Mouse (Mus musculus) gastrocnemius, adult 2 months (tissue): Measurements from ENCODE around the gene Sohlh2. TPM values are rescaled to one million over a fixed set of nuclear protein-coding genes. Genes with fewer than 3 reads are reported as not detected.

Source experiments
- DNase-seq: peaks from one replicate; pipeline ENCODE4 v3.0.0; 2022
- H3K27ac ChIP-seq: fragments of 200-600 bp; 2 replicates; pipeline ENCODE4 v1.8.1; 2022; ENCODE audit warnings: mild to moderate bottlenecking
- H3K4me3 ChIP-seq: fragments of 200-600 bp; 2 replicates; pipeline ENCODE4 v1.8.1; 2022; ENCODE audit warnings: mild to moderate bottlenecking, moderate library complexity
- CTCF ChIP-seq: fragments of 200-600 bp; IDR thresholded peaks from 2 replicates; pipeline ENCODE4 v1.8.1; 2022; ENCODE audit warnings: antibody characterized with exemption, mild to moderate bottlenecking, moderate library complexity
- intact Hi-C: fragments of 180-260 bp; cut with DNase I; formaldehyde crosslinking; loops from one replicate; pipeline ENCODE4 v1.15.1; 2025
- long read RNA-seq, 2 experiments: library from polyadenylated mRNA; stranded (forward); transcript quantifications; one replicate each; pipeline ENCODE4 v2.0.0; 2021
- total RNA-seq, 2 experiments: library from RNA; stranded (reverse); gene quantifications; 2 replicates each; pipeline ENCODE4 v1.2.3; 2021

Sohlh2 gene
- not detected for total RNA-seq
- long read RNA-seq, experiment 1 = 0 reads
- long read RNA-seq, experiment 2 = 0 reads

- Histone ChIP-seq H3K27ac (no peak within 1 kb of the TSS), H3K4me3 (no peak within 1 kb of the TSS)
- TF ChIP-seq CTCF = no peak
- DNase-seq = no peak
- intact Hi-C loops = no loop called here
These were observed at the start of gene Sohlh2 for GRCm38 (mm10) chr3:55181766-55182165. Gene Sohlh2 (plus strand): TSS chr3:55182028.

GRCm38 (mm10) chr3:55137039-55137438 lies 44.8 kb upstream of the Sohlh2 start, which contains the start of gene Ccdc169:
Gene Ccdc169 (plus strand): TSS chr3:55137339.
- Histone ChIP-seq H3K27ac (no peak within 1 kb of the TSS), H3K4me3 (no peak within 1 kb of the TSS)
- intact Hi-C loops = no loop called here
- TF ChIP-seq CTCF = no peak
- no peak for DNase-seq

GRCm38 (mm10) chr3:55139837-55140236 lies 42.0 kb upstream of the Sohlh2 start:
- no peak overlapping the region for H3K27ac ChIP-seq
- no peak for DNase-seq

GRCm38 (mm10) chr3:55141401-55141800 lies 40.4 kb upstream of the Sohlh2 start:
- DNase-seq = no peak
- H3K4me3 ChIP-seq = no peak overlapping the region
- H3K27ac ChIP-seq = no peak overlapping the region
- intact Hi-C loops = no loop called here
- TF ChIP-seq CTCF = no peak

More at GRCm38 (mm10) chr3:55139837-55140236, 42.0 kb upstream of the Sohlh2 start:
- no peak overlapping the region for H3K4me3 ChIP-seq
- intact Hi-C loops = no loop called here
- TF ChIP-seq CTCF = no peak

GRCm38 (mm10) chr3:55144916-55145315 lies 36.9 kb upstream of the Sohlh2 start:
- no peak overlapping the region for H3K4me3 ChIP-seq
- intact Hi-C loops = no loop called here
- no peak for DNase-seq
- TF ChIP-seq CTCF = no peak
- no peak overlapping the region for H3K27ac ChIP-seq

GRCm38 (mm10) chr3:55146441-55146840 lies 35.4 kb upstream of the Sohlh2 start:
- TF ChIP-seq CTCF = no peak
- no peak for DNase-seq
- intact Hi-C loops = no loop called here
- Histone ChIP-seq H3K4me3 (no peak overlapping the region), H3K27ac (no peak overlapping the region)

- intact Hi-C loops = no loop called here
These were observed 34.7 kb upstream of the Sohlh2 start for GRCm38 (mm10) chr3:55147156-55147555.

GRCm38 (mm10) chr3:55148091-55148490 lies 33.7 kb upstream of the Sohlh2 start:
- intact Hi-C loops = no loop called here
- H3K4me3 ChIP-seq = no peak overlapping the region
- H3K27ac ChIP-seq = no peak overlapping the region
- no peak for TF ChIP-seq CTCF
- DNase-seq = no peak

More at GRCm38 (mm10) chr3:55147156-55147555, 34.7 kb upstream of the Sohlh2 start:
- Histone ChIP-seq H3K4me3 (no peak overlapping the region), H3K27ac (no peak overlapping the region)
- no peak for DNase-seq
- TF ChIP-seq CTCF = no peak

- intact Hi-C loops = loop anchor here (2.0 kb wide), 1 partner anchor 71 kb away; no protein-coding TSS in a partner anchor
- DNase-seq = peak; percentile 58
- H3K27ac ChIP-seq = no peak overlapping the region
- TF ChIP-seq CTCF = peak; percentile 92
- H3K4me3 ChIP-seq = no peak overlapping the region
These were observed 30.0 kb upstream of the Sohlh2 start for GRCm38 (mm10) chr3:55151656-55152433.

- intact Hi-C loops = loop anchor here (1.0 to 2.0 kb wide), 2 partner anchors 72 to 201 kb away; no protein-coding TSS in a partner anchor
These were observed 29.0 kb upstream of the Sohlh2 start for GRCm38 (mm10) chr3:55152673-55153334.

GRCm38 (mm10) chr3:55154163-55154562 lies 27.7 kb upstream of the Sohlh2 start:
- no peak for TF ChIP-seq CTCF
- no peak for DNase-seq
- no peak overlapping the region for H3K4me3 ChIP-seq
- intact Hi-C loops = no loop called here
- no peak overlapping the region for H3K27ac ChIP-seq

More at GRCm38 (mm10) chr3:55152673-55153334, 29.0 kb upstream of the Sohlh2 start:
- DNase-seq = no peak
- TF ChIP-seq CTCF = peak; percentile 63
- Histone ChIP-seq H3K4me3 (no peak overlapping the region), H3K27ac (no peak overlapping the region)

- no peak overlapping the region for H3K27ac ChIP-seq
- no peak overlapping the region for H3K4me3 ChIP-seq
- no peak for TF ChIP-seq CTCF
- no peak for DNase-seq
- intact Hi-C loops = no loop called here
These were observed 24.4 kb upstream of the Sohlh2 start for GRCm38 (mm10) chr3:55157413-55157812.

- intact Hi-C loops = no loop called here
- no peak for TF ChIP-seq CTCF
- DNase-seq = no peak
- Histone ChIP-seq H3K27ac (no peak overlapping the region), H3K4me3 (no peak overlapping the region)
These were observed 20.7 kb upstream of the Sohlh2 start for GRCm38 (mm10) chr3:55161144-55161543.
